Mouse (Mus musculus) erythroblast, embryonic 14.5 days (primary cell): ENCODE results near the gene Nab2. TPM values are rescaled to one million over a fixed set of nuclear protein-coding genes. Genes with fewer than 3 reads are reported as not detected.

Source experiments
- H3K27me3 ChIP-seq: 2 replicates; pipeline ENCODE4 v1.6.1; 2012; ENCODE audit warnings: inconsistent platforms; ENCODE audit not compliant: control insufficient read depth
- H3K36me3 ChIP-seq: 2 replicates; pipeline ENCODE4 v1.6.1; 2012; ENCODE audit warnings: mild to moderate bottlenecking, inconsistent platforms; ENCODE audit not compliant: control insufficient read depth
- H3K4me1 ChIP-seq: 2 replicates; pipeline ENCODE4 v1.6.1; 2012; ENCODE audit warnings: inconsistent platforms; ENCODE audit not compliant: control insufficient read depth
- H3K4me3 ChIP-seq: replicated peaks from 2 replicates; pipeline ENCODE3; 2012; ENCODE audit warnings: moderate library complexity, mild to moderate bottlenecking, inconsistent platforms
- H3K9me3 ChIP-seq: 2 replicates; pipeline ENCODE4 v1.6.1; 2012; ENCODE audit warnings: low read length, inconsistent platforms, mixed read lengths; ENCODE audit not compliant: control insufficient read depth
- GATA1 ChIP-seq: IDR thresholded peaks from 2 replicates; pipeline ENCODE4 v1.6.1; 2012; ENCODE audit warnings: low read length, inconsistent platforms, mixed read lengths
- TAL1 ChIP-seq: IDR thresholded peaks from 3 replicates; pipeline ENCODE4 v1.6.1; 2012; ENCODE audit warnings: low read length, inconsistent platforms, mixed read lengths
- polyA plus RNA-seq: library from polyadenylated mRNA; stranded (reverse); fragments of >175 nt; gene quantifications from 2 replicates; pipeline ENCODE4 v1.2.3, GENCODE M21; 2012

The Nab2 gene
- polyA plus RNA-seq, 1 experiment, result 0.08 TPM

DNA sequence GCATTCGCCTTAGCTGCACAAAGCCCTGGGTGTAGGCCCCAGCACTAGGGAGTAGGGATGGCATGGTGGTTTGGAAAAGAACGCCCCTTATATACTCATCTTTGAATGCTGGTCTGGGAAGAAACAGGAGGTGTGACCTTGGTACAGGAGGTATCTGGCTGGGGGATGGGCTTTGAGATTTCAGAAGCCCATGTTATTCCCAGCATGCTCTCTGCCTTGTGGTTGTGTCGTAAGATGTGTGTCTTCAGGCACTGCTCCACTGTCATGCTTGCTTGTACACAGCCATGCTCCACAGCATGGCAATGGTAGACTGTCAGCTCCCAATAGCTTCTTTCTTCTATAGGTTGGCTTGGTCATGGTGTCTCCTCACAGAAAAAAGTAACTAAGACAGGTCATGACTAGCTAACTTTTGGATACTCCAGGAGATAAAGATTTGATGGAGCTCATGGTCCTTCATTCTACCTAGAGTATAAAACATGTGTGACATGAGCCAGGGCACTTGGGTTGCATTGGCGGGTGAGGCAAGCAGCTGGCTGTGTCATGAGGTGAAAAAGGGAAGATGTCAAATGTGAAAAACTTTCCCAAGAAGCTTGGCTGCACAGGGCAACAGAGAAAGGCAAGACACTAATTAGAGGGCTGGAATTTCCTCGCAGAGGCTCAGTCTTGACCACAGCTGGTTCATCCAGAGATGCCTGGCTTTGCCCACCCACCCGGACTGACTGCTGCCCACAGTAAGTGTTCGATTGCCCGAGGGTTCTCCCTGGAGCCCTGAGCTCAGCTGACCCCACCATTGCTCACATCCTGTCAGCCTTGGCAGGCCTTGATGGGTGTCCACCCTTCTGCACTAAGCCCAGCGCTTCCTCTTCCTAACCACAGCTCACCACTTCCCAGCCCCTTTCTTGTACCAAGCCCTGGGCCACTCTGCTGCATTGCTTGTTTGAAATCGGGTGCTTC lies 36.8 kb downstream of the Nab2 start:
- Histone ChIP-seq H3K36me3 (no peaks in the 10 kb centered on the region), H3K4me1 (no peaks in the 10 kb centered on the region), H3K27me3 (no peaks in the 10 kb centered on the region), H3K4me3 (no peak overlapping the region), H3K9me3 (peaks cover 5% of the 10 kb centered on the region)
- TF ChIP-seq GATA1, result no peak
- TF ChIP-seq TAL1, result no peak

DNA sequence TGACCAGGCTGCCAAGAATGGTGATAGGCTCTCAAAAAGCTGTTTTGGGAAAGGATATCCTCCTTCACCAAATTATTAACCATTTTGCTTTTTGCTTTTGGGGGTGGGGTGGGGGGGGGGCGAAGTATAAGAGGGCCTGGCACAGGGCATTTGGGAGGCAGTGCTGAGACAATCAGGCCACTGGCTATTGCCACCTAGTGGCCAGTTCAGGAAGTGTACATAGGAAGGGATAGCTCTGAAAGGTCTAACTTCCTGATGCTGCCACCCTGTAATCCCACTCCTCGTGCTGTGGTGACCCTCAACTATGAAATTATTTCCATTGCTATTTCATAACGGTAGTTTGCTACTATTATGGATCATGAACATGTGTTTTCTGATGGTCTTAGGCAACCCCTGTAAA lies 41.9 kb downstream of the Nab2 start:
- no peak for TF ChIP-seq GATA1
- no peak for TF ChIP-seq TAL1
- Histone ChIP-seq H3K4me1 (peaks cover 5% of the 10 kb centered on the region), H3K4me3 (no peak overlapping the region)

GRCm38 (mm10) chr10:127623439-127624216 lies 44.7 kb downstream of the Nab2 start:
- Histone ChIP-seq H3K36me3 (no peaks in the 10 kb centered on the region), H3K4me1 (peaks cover 8% of the 10 kb centered on the region), H3K27me3 (peaks cover 42% of the 10 kb centered on the region), H3K4me3 (no peak overlapping the region), H3K9me3 (peaks cover 6% of the 10 kb centered on the region)
- no peak for TF ChIP-seq GATA1
- TF ChIP-seq TAL1, result no peak

More for the DNA sequence above, 41.9 kb downstream of the Nab2 start:
- H3K27me3 ChIP-seq, result peaks cover 15% of the 10 kb centered on the region
- H3K9me3 ChIP-seq, result peaks cover 6% of the 10 kb centered on the region
- no peaks in the 10 kb centered on the region for H3K36me3 ChIP-seq

- H3K9me3 ChIP-seq, result peaks cover 6% of the 10 kb centered on the region
- H3K4me3 ChIP-seq, result no peak overlapping the region
- H3K36me3 ChIP-seq, result no peaks in the 10 kb centered on the region
- H3K4me1 ChIP-seq, result peaks cover 8% of the 10 kb centered on the region
- peaks cover 52% of the 10 kb centered on the region for H3K27me3 ChIP-seq
- no peak for TF ChIP-seq TAL1
- no peak for TF ChIP-seq GATA1
These were observed 45.7 kb downstream of the Nab2 start for GRCm38 (mm10) chr10:127622661-127623060.

GRCm38 (mm10) chr10:127622057-127622392 lies 46.3 kb downstream of the Nab2 start:
- Histone ChIP-seq H3K9me3 (peaks cover 6% of the 10 kb centered on the region), H3K4me1 (peaks cover 8% of the 10 kb centered on the region), H3K27me3 (peaks cover 58% of the 10 kb centered on the region), H3K36me3 (no peaks in the 10 kb centered on the region), H3K4me3 (peak overlapping the region; percentile 48)
- TF ChIP-seq TAL1 (no peak), GATA1 (no peak)

- Histone ChIP-seq H3K4me3 (peak overlapping the region; percentile 48), H3K4me1 (peaks cover 8% of the 10 kb centered on the region), H3K27me3 (peaks cover 61% of the 10 kb centered on the region), H3K9me3 (peaks cover under 1% of the 10 kb centered on the region), H3K36me3 (no peaks in the 10 kb centered on the region)
- TF ChIP-seq TAL1, result no peak
- TF ChIP-seq GATA1, result no peak
These were observed 46.9 kb downstream of the Nab2 start for GRCm38 (mm10) chr10:127621191-127622056.

DNA sequence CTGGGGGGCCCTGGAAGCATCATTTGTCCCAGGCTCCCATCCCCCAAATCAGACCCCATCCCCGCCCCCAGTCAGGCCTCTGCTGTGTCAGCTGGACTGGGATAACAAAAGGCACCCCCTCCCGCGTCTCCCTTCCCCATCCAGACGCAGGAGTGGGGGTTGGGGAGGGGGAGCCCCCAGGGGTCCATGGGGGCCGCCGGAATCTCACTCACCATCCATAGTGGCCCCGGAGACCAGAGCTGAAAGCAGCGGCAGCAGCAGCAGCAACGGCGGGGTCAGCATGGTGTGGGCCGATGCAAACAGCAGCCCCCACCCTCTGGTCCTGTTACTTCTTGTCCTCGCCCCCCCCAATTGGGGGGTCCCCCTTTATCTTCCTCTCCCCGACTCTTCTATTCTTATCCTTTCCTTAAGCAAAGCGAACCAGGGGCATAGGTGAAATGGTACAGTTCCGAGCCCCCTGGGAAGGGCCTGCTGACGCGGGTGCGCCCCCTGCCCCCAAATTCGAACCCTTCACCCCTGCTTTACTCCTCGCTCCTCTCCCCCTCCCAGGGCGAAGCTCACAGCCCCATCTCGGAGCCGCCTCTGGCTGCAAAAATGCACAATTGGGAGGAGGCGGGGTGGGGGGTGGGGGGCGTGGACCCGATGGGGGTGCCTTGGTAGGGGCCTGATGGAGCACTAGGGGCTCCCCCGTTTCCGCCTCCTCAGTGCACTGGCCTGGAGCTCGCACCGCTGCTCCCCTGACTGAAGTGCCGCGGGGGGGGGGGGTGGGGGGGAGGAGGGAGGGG lies 47.8 kb downstream of the Nab2 start, which contains the start of gene Lrp1:
TSS of gene Lrp1 (minus strand) at position 743 of the 785 bp plus-strand sequence.
- Histone ChIP-seq H3K4me1 (peaks cover 8% of the 10 kb centered on the region), H3K36me3 (no peaks in the 10 kb centered on the region), H3K9me3 (no peaks in the 10 kb centered on the region), H3K27me3 (peaks cover 68% of the 10 kb centered on the region), H3K4me3 (peak within 1 kb of the TSS; percentile 51)
- TF ChIP-seq GATA1 (no peak), TAL1 (no peak)

DNA sequence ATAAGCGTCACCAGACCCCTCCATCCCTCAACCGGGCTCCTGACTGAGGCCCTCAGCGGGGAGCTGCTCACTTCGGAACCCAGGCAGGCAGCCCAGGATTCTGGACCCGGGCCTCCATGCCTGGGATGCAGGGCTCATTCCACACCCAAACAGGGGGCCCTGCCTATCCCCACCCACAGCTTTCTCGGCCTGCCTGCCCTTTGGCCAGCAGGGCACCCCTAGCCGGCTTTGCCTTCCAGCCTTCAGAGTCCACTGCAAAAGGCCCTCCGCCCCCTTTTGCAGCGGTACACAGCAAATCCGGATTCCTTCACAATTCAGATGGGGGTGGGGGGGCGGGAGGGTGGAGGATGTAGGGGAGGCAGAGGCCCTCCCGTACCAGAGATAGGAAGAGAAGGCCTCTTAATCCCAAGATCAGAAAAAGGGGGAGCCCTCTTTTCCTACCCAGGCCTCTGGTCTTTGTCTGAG lies 48.4 kb downstream of the Nab2 start:
- H3K4me1 ChIP-seq, result peaks cover 8% of the 10 kb centered on the region

More for the DNA sequence above, 48.4 kb downstream of the Nab2 start:
- TF ChIP-seq GATA1, result no peak
- no peak for TF ChIP-seq TAL1
- Histone ChIP-seq H3K4me3 (peak overlapping the region; percentile 51), H3K27me3 (peaks cover 75% of the 10 kb centered on the region), H3K9me3 (no peaks in the 10 kb centered on the region), H3K36me3 (no peaks in the 10 kb centered on the region)
